Mouse (Mus musculus) adipose tissue, adult 10 weeks (tissue): ENCODE data around the gene Mettl21c. TPM values are rescaled to one million over a fixed set of nuclear protein-coding genes. Genes with fewer than 3 reads are reported as not detected.

Experiments used
- polyA plus RNA-seq: library from polyadenylated mRNA; stranded (reverse); fragments of 350-450 nt; fragmentation: Illumina TruSeq; extraction: RNeasy Lipid Tissue Mini Kit (QIAGEN cat#74804); gene quantifications from one replicate; pipeline ENCODE4 v1.2.3, GENCODE M21; 2014; ENCODE audit warnings: low read depth, low replicate concordance

The Mettl21c gene
- polyA plus RNA-seq: not detected

GRCm38 (mm10) chr1:44019934-44020333, at the start of gene Mettl21c:
Gene Mettl21c (minus strand): TSS chr1:44020034.

GRCm38 (mm10) chr1:44061836-44062235, 42.0 kb upstream of the Mettl21c start, which contains the start of gene Gm8251:
Gene Gm8251 (minus strand): TSS chr1:44061936.

Other genes starting within 250 kb of the Mettl21c start
- 58.2 TPM for gene Uxs1, start 192.2 kb downstream of the Mettl21c start, polyA plus RNA-seq
- gene Tpp2, start 86.4 kb downstream of the Mettl21c start, polyA plus RNA-seq: 26.1 TPM
- 0.25 TPM for gene Gm8251, start 41.9 kb upstream of the Mettl21c start, polyA plus RNA-seq
- 10.4 TPM for gene Tex30, start 82.4 kb upstream of the Mettl21c start, polyA plus RNA-seq
- gene Kdelc1, start 98.8 kb upstream of the Mettl21c start, polyA plus RNA-seq: 12.2 TPM
- gene Bivm, start 98.9 kb upstream of the Mettl21c start, polyA plus RNA-seq: 17.1 TPM
- gene Ercc5, start 127.7 kb upstream of the Mettl21c start, polyA plus RNA-seq: 14.4 TPM
- gene Mettl21e, start 198.9 kb upstream of the Mettl21c start, polyA plus RNA-seq: not detected